Mouse (Mus musculus) erythroblast, embryonic 14.5 days (primary cell): ENCODE results near the gene Dennd1a.

ENCODE experiments used
- GATA1 ChIP-seq: IDR thresholded peaks from 2 replicates; pipeline ENCODE4 v1.6.1; 2012; ENCODE audit warnings: low read length, inconsistent platforms, mixed read lengths
- TAL1 ChIP-seq: IDR thresholded peaks from 3 replicates; pipeline ENCODE4 v1.6.1; 2012; ENCODE audit warnings: low read length, inconsistent platforms, mixed read lengths

GRCm38 (mm10) chr2:37926133-37926503 lies 361.1 kb downstream of the Dennd1a start:
- TF ChIP-seq GATA1 (no peak), TAL1 (no peak)
